Mouse (Mus musculus) 3T3-L1 (cell line): Measurements from ENCODE around the gene Rbms1.

Source experiments
- DNase-seq: peaks from one replicate; pipeline ENCODE4 v3.0.0-alpha.2; 2015; ENCODE audit warnings: low read depth, low spot score

The Rbms1 gene

DNA sequence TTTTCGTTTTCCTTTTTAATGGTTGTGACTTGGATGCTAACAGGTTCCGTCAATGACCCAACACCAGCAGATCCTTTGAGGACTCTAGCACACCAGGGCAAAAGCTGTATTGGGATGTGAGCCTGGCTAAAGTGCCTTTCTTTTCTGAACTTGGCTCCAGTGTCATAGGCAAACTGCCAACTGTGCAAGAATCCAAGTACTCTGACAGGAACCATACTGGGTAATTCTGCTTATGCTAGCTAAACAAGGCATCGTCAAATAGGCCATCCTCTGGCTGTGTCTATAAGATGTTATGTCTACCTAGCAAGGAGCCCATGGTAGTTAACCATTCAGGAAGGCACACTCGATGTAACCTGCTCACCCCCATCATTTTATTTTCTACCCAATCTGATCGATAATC is 189.4 kb downstream of the Rbms1 start:
- DNase-seq = peak; percentile 24

DNA sequence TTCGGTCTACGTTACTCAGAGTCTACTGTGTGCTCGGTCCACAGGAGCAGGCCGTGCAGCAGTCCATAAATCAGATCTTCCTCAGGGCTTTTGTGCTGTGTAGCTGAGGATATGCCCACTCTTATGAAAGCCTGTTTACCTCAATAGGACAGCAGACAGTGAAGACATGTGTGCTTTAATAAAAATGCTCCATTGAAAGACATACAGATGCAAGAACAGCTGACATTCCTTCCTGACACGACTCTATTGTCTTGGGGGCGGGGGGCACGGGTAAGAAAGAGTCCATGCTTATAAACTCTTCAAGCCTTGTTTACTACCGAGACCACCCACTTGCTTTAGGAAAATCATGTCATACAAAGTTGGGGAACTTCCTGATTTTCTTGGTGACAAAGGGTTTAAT is 196.6 kb downstream of the Rbms1 start:
- no peak for DNase-seq

DNA sequence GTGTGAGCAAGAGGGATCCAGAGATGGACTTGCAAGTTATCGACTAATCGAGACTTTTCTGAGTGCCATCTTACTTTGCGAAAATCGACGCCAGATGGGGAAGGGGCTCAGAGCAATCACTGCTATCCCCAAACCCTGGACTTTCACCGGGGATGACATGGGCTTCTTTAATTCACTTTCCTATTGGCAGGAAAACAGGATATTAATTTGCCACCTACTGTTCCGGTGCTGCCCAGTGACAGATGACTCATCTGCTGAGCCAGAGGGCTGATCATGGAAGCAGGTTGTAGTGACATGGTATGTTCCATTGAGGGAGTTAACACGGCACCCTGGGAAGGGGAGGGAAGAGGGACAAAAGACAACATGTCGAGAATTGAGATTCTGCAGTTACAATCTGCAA is 206.8 kb downstream of the Rbms1 start:
- DNase-seq = no peak

DNA sequence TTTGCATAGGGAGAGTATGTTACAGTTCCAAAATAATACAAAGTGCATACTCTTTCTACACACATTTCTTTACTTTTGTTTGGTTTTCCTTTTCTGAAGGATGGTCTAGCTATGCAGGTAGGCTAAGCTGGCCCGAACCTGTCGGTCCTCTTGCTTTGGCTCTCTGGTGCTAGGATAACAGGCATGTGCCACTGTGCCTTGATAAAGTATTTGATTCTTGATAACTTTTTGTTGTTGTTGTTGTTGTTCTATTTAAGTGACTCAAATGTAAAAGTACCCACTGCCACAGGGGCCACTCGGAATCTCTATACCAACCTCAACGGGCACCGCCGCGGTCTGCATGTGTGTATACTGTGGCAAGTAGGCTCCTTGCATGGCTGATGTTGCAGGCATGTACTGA is 207.9 kb downstream of the Rbms1 start:
- no peak for DNase-seq

DNA sequence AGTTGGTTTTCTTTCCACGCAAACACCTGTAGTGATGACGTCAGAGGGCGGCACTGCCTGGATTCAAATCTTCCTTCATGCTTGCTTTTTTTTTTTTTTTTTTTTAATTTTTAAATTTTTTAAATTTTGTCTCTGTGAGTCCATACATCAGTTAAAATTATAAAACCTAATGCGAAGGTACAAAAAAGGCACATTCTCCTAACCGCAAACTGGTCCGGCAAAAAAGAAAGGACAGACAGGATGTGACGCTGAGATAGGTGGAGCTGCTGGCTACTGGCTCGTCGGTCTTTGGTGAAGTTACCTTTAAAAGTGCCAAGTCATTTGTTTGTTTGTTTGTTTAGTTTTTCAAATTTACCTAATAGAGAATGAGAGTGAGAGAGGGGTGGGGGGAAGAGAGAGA is 211.7 kb downstream of the Rbms1 start:
- DNase-seq = no peak

DNA sequence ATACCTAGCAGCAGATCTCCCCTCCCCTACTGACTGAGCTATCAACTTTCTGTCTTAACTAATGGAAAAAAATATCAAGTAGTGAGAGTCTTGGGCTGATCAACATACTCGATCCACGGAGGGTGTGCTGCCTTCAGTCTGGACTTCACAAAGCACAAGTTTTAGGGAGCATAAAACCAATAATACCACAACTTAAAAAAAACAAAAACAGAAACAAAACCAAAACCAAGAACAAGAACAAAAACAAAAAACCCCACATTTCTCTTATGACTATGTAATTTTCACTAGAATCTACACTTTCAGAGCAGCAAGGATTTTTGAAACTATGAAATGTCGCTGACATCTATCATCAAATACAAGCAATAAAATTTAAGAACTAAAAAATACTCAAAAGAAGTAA is 212.4 kb downstream of the Rbms1 start:
- no peak for DNase-seq

DNA sequence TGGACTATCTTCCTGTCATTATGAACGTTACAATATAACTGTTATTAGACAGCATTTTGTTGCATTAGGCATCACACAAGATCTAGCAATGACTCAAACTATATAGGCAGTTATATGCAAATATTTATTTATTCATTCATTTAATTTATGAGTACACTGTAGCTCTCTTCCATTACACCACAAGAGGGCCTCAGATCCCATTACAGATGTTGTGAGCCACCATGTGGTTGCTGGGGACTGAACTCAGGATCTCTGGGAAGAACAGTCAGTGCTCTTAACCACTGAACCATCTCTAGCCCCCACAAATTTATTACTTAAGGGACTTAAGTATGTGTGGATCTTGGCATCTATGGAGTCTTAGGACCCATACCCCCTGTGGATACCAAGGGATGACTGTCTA is 214.4 kb downstream of the Rbms1 start:
- DNase-seq = peak; percentile 71

DNA sequence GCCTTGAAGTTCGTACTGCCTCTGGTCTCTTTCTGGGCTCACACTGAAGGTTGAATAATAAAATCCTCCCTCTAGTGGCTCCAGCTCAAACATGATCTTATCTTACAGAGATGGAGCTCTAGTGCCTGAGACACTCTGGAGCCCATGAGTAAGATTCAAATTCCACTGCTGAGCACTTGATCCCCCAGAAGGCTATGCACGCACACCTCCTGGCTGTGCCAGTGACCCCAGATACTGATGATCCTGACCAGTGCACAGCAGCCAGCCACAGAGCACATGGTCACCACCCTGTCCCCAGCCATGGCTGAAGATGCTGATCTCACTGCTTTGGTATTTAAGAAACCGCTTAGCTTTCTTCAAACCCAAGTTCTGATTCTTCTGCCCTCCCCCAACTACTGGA is 215.4 kb downstream of the Rbms1 start:
- DNase-seq = peak; percentile 97

DNA sequence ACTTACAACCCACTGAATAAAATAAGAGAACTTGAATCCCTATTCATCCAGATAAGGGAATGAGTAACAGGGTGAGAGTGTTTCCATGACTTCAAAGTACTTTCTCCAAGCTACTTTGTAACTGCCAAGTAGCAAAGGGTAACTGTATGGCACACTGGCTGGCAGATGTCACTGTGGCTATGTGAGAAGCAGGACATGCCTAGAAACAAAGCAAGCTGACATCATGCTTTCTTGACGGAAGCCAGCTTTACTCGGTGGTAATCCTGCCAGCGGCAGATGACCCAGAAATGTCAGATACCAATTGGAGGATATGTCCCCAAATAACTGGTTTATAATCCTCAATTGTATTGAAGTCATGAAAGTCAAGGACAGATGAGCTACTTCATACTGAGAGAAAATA is 218.3 kb downstream of the Rbms1 start:
- no peak for DNase-seq

DNA sequence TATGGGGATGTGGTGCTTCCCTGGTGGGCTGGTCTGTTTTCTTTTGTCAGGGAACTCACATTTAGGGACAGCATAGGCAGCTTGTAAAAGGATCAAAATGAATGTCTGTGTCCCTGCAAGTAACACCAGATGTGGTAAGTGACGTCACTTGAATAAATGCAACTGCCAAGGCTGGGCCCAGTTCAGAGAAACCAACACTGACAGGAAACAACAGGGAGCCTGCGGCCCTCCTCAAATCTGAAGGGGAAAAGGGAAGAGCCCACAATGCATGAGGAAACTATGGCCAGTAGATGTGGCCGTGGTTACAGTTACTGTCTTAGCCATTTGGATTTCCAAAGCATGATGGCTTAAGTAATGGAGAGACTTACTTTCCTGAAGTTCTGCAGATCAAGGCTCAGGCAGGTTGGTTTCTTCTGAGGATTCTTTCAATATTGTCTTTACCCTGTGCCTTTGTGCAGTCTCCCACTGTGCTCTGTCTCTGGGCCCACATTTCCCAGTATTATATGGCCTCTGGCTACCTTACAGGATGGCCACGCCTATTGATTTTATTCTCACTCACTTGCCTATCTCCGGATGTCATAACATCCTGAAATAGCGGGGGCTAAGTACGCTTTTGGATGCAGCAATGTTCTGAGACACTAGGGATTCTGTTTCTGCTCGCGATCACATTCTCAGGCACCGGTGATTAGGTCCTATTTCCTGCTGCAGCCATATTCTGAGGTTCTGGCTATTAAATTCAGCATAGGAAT is 223.4 kb downstream of the Rbms1 start:
- no peak for DNase-seq

DNA sequence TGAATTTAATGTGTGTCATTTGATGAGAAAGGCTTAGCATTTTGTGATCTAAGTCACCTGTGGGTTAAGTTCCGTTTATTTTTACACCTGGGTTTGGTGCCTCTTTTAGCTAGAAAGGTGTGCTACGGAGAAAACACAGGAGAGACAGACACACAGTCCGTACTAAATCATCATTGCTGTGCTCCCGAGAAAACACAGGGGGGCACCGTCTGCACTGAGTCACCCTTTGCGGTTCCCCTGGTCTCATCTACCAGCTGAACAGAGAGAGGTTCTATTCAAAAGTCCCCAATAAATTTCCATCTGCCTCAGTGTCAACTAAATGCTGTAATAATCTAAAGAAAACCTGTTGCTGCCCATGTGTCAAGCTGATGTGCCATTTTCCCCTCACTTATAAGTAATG is 232.1 kb downstream of the Rbms1 start:
- peak; percentile 24 for DNase-seq

DNA sequence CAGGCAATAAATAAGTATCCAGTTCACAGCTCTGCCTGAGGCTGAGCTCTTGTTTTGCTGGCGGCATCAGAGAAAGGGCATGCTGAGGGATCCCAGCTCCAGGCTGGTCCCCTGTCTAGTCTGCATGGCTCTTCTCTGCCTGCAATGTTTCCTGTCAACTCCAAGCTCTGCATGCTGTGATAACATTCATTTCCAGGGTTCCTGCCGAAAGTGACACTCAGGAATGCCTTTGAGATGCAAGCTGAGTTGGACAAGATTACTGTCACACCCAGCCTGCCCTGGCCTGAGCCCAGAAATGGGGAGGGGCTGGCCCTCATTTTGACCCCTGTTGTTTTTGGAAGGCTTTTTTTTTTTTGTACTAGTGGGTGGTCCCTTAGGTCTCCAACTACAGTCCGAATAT is 233.0 kb downstream of the Rbms1 start:
- DNase-seq = no peak

DNA sequence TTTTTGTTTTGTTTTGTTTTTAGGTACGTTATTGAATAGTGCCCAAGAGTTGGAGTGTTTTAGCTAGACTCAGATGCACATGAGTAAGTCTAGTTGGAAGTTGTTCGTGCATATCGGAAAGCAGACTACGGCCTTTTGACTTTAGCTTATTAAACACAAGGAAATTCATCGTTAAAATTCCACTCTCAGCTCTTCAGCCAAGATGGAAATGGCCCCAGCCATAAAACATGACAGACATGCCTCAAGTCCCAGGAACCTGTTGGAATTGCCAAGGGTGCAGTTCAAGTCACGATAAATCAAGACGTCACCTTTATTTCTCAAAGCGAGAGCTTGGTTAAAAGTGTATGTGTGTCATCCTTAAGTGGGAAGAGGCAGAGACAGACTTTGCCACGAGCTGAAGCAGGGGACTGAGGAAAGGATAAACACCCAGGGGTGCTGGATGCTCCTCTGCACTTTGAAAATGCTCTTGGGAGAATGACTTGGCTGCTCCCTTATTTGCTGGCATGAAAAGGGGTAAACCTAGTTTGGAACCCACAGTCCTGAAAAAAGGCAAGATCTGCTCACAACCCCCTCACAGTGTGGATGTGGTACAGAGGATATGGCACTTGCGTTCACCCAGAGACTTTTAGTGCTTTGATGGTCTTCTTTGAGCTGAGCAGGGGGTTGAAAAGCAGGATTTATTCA is 233.9 kb downstream of the Rbms1 start:
- no peak for DNase-seq

DNA sequence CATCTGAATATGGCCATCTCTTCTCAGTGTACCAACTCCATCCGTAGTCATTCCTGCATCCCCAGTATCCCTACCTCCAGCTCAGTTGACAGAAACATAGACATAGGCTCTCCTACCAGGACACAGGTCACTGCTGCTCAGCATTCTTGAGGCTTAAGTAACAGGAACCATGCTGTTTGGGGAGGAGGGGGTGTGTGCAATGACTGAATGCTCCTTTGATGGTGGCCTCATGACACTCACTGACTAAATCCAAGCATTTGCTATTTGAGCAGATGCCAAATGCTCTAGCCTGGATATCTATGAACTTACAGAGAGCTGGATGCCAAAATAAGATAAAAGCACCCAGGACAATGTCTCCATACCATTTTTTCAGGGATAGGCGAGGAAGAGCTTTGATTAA is 238.3 kb downstream of the Rbms1 start:
- DNase-seq = no peak

DNA sequence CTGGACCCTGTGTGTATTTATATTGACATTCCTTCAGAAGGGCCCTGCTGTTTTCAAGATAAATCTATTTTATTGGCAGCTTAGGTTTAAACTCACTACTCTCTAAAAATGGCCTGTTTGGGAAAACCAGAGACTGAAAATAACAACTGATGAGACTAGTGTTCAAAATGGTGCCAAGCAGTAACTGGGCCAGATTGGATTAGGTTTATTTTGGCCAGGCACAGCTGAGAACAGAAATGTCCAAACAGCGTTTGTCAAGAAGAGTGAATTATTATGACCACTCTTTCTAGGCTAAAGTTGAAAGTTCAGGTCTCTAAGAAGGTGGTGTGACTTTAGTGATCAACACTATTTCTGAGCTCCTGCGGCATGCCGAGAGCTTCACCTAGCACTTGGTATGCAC is 240.0 kb downstream of the Rbms1 start:
- no peak for DNase-seq

DNA sequence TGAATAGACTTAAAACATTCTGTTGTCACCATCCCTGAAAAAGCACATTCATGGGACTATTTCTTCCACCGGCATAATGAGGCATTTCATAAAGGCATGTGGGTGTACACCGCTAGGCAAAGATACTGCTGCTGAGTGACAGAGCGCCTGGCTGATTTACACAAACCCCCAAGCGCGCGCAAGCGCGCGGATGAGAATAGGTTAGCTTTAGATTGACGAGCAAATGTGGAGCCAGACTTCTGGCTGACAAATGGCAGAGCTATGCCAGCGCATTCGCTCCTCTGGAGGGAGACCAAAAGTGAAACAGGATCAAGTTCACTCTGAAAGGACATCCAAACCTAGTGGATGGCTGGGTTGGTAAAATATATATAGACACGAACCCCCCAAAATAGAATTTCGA is 240.5 kb downstream of the Rbms1 start, which contains the start of gene Itgb6:
Gene Itgb6, minus strand, starts transcription at position 130 of the 400 bp plus-strand sequence.
- DNase-seq = no peak

DNA sequence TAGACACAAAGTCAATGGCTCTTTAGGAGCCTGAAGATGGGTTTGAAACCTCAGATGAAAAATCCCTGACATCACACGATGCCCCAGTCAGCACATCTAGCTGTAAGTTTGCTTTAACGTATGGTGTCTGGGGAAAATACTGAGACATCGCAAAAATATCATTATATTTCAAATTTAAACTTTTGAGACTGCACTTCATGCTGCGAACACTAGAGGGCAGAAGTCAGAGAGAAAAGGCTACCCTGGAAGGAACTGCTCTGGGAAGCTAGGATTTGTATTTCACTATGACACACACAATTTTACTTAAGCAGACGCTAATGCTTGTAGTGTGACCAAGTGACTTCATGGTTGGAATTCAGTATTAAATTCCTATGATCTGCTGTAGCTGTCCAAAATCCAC is 242.1 kb downstream of the Rbms1 start:
- DNase-seq = peak; percentile 71

DNA sequence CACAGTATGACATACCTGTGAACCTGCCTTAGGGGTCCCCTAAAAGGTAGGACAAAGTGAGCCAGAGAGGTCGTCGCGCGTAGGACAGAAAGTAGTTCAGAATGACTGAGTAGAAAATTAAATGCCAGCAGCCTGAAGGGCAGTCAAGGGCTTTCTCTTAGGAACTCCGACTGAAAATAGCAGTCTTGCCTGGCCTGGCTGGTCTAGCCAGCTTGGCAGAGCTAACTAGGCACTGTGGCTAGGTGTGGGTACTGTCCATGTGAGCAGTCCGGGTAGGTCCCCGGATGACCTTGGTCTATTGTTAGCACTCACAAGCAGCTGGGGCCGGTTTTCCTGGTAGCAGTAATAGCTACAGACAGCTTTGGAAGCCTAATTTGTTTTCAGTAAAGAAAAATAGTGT is 242.8 kb downstream of the Rbms1 start:
- no peak for DNase-seq

DNA sequence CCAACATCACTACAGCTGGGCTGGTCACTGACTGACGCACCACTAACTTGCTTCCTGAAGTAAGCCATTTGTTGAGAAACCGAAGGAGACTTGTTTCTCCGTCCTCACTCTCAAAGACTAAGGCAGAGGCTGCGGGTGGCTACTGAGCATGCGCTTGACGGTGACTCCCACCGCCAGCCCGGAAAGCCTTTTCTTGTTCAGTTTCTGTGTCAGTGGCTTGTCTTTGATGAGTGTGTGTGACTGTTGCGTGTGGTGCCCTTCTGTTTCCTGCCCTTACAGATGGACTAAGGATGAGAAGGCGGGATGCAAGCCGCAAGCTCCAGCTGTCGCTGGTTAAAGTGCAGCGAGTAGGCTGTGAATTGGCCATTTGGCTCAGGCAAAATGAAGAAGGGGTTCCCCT is 245.6 kb downstream of the Rbms1 start:
- DNase-seq = no peak

DNA sequence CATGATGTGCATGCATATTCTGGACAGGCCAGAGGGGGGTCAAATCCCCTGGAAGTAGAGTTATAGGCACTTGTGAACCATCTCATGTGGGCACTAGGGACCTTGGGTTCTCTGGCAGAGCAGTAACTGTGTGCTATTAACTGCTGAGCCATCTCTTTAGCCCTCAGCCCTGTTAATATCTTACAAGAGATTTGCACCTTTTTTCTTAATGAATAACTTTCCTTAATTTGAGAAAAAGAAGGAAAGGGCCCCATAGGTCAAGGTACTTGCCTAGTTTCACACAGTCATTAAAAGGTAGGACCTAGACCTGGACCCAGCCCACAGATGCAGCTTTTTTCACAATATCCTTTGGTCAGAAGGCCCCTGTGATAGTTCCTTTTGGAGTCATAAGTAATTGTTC is 246.4 kb downstream of the Rbms1 start:
- no peak for DNase-seq

DNA sequence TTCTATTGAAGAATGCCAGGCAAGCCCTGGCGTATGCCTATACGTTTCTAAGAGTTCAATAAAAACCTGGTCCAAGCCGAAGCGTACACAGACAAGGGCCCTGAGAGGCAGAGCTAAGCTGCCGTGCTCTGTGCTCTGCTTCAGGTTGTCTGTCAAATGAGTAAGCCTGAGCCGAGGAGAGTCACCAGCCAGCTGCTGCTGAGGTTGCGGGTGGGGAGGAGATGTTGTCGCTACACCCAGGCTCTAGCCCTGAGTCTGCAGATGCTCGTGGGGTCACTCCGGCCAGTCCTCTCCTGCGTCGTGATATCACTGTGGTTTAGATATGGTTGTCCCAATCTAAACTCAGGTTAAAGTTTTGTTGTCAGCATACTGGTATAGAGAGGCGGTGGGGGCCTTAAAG is 247.2 kb downstream of the Rbms1 start:
- no peak for DNase-seq

DNA sequence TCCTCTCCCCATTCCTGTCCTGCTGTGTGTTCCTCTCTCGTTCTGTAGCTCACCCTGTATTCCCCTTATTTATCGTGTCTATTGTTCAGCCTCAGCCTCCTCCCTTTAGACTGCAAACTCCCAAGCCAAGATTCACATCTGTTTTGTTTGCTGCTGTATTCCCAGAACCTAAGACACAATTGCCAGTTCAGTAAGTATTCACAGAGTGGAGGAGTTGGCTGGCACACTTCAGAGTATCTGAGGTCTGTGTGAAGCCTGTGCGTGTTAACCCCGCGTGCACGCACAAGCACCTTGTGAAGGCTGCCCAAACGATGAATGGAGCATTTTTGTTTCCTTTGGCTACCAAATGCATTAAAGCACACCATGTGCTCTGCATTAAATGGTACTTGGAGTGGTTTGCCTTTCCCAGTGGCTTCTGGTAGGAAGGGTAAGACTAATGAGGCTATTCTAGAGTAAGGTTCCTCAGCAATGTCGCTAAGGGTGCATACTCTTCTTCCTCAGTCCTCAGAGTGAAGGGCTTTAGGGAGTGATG is 248.0 kb downstream of the Rbms1 start:
- DNase-seq = no peak

DNA sequence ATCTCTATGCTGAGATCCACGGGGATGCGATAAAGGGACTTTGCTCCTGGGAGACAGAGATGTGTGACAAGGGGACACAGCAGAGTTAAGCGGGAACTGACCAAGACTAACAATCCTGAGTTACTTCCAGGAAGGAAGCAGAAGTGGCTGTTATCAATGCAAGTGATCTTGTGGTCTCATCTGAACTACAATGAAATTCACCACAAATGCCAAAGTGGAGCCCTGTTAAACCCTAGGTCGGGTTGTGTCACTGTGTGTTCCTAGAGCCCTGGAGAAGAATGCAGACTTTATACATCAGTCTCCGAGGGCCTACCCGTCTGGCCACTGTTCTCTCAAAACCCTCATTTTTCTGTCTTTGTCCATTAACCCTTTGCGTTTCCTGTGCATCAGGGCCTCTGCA is 248.5 kb downstream of the Rbms1 start:
- no peak for DNase-seq
